Mouse (Mus musculus) lung, postnatal 0 days (tissue): ENCODE data around the gene Nr6a1.

Source experiments
- CTCF ChIP-seq: IDR thresholded peaks from 2 replicates; pipeline ENCODE4 v1.5.1; 2016; ENCODE audit warnings: antibody characterized with exemption, mild to moderate bottlenecking
- EP300 ChIP-seq: IDR thresholded peaks from 2 replicates; pipeline ENCODE4 v1.6.1; 2016; ENCODE audit warnings: antibody characterized with exemption, mild to moderate bottlenecking, control low read depth

DNA sequence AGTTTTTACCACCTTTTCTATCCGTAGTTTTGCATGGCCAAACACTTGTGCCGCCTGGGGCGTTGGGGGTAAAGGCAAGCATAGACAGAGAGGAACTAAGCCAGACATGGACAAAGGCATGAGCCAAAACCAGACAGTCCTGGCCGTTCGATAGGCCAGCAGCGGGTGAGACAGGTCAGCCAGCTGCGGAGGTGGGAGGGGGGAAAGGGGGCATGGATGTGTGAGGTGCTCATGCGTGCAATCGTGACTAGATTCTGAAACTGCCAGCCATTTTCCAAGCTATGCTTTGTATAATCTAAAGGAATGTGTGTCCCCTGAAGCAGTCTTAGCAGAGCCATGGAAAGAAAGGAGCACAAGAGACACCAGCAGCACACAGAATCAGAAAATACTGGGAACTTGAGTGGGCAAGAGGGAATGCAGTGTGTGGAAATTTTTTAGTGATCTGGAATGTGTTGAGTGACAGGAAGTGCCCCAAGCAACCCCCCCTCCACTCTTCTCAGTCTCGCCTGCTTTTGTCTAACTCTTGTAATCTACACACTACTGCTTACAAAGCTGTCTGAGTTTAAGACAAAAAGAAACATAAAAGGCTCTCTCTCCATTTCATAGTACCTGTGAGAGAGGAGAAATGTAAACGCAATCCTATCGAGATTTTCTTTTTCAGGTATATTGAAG, 103.4 kb downstream of the Nr6a1 start:
- TF ChIP-seq CTCF (no peak), EP300 (no peak)
